Mouse (Mus musculus) E14TG2a.4 (cell line): ENCODE results near the gene Prpsap1.

Source experiments
- CTCF ChIP-seq: conservative IDR thresholded peaks from 2 replicates; pipeline ENCODE4 v1.5.1; 2014; ENCODE audit warnings: low read length
- NANOG ChIP-seq: IDR thresholded peaks from 2 replicates; pipeline ENCODE4 v1.6.1; 2014; ENCODE audit warnings: borderline replicate concordance, low read length, mixed read lengths
- POU5F1 ChIP-seq: IDR thresholded peaks from 2 replicates; pipeline ENCODE4 v1.6.1; 2014; ENCODE audit warnings: low read length, borderline replicate concordance

GRCm38 (mm10) chr11:116506151-116506875, 12.3 kb upstream of the Prpsap1 start:
- no peak for TF ChIP-seq CTCF
- no peak for TF ChIP-seq NANOG
- TF ChIP-seq POU5F1 = no peak
